Mouse (Mus musculus): ENCODE data around the gene Swsap1. TPM values are rescaled to one million over a fixed set of nuclear protein-coding genes. Genes with fewer than 3 reads are reported as not detected.
A peak's percentile ranks its signal among the peaks of the same experiment; 100 is the strongest.

Gene Swsap1
- 4.6 and 4.8 TPM in 2 replicates for polyA plus RNA-seq (2015; fragmentation: Nextera tagmentation; extraction: Ambion mirVana)

GRCm38 (mm10) chr9:21955570-21956281, at the start of gene Swsap1:
Swsap1 (plus strand) TSS chr9:21955755.
- Histone ChIP-seq H3K27ac (ENCODE audit: low read depth, low read length) (peak within 1 kb of the TSS; percentile 85), H3K9ac (ENCODE audit: low read depth, low read length) (peak within 1 kb of the TSS; percentile 60), H3K9me3 (ENCODE audit: control insufficient read depth) (no peaks in the 10 kb centered on the region), H3K4me3 (ENCODE audit: low read depth, low read length) (peak within 1 kb of the TSS; percentile 67), H3K36me3 (ENCODE audit: control insufficient read depth, insufficient read depth) (no peaks in the 10 kb centered on the region), H3K4me2 (replicated peaks; ENCODE audit: low read depth) (peak within 1 kb of the TSS; percentile 53), H3K4me1 (replicated peaks; ENCODE audit: control insufficient read depth, insufficient read depth, low read length) (no peaks in the 10 kb centered on the region), H3K27me3 (replicated peaks; ENCODE audit: control insufficient read depth, insufficient read depth, low read length) (peaks cover 6% of the 10 kb centered on the region; the same call in 1 of the 2 replicates)
- TF ChIP-seq CTCF (IDR thresholded peaks at IDR 0.05; ENCODE audit: low read depth), result no peak
- peak; percentile 98 for ATAC-seq
- under 1% methylated on average over 54 of the region's 54 CpGs for WGBS

- H3K4me1 ChIP-seq (replicated peaks; ENCODE audit: control insufficient read depth, insufficient read depth, low read length), result no peaks in the 10 kb centered on the region
- no peak overlapping the region for H3K4me3 ChIP-seq (ENCODE audit: low read depth, low read length)
- no peaks in the 10 kb centered on the region for H3K27me3 ChIP-seq (replicated peaks; ENCODE audit: control insufficient read depth, insufficient read depth, low read length)
- no peak overlapping the region for H3K27ac ChIP-seq (ENCODE audit: low read depth, low read length)
- H3K36me3 ChIP-seq (ENCODE audit: control insufficient read depth, insufficient read depth), result peaks cover 16% of the 10 kb centered on the region
- ATAC-seq, result no peak
- H3K4me2 ChIP-seq (replicated peaks; ENCODE audit: low read depth), result no peak overlapping the region
- H3K9me3 ChIP-seq (ENCODE audit: control insufficient read depth), result no peaks in the 10 kb centered on the region
- 73% methylated on average over 11 of the region's 11 CpGs for WGBS
- no peak for TF ChIP-seq CTCF (IDR thresholded peaks at IDR 0.05; ENCODE audit: low read depth)
- H3K9ac ChIP-seq (ENCODE audit: low read depth, low read length), result no peak overlapping the region
Measured at GRCm38 (mm10) chr9:21908216-21908615, 47.3 kb upstream of the Swsap1 start.

GRCm38 (mm10) chr9:21909474-21910223, 45.9 kb upstream of the Swsap1 start:
- peaks cover 18% of the 10 kb centered on the region for H3K36me3 ChIP-seq (ENCODE audit: control insufficient read depth, insufficient read depth)
- H3K4me2 ChIP-seq (replicated peaks; ENCODE audit: low read depth), result no peak overlapping the region
- no peak overlapping the region for H3K27ac ChIP-seq (ENCODE audit: low read depth, low read length)
- TF ChIP-seq CTCF (IDR thresholded peaks at IDR 0.05; ENCODE audit: low read depth), result no peak
- H3K4me3 ChIP-seq (ENCODE audit: low read depth, low read length), result no peak overlapping the region
- H3K9ac ChIP-seq (ENCODE audit: low read depth, low read length), result no peak overlapping the region
- H3K27me3 ChIP-seq (replicated peaks; ENCODE audit: control insufficient read depth, insufficient read depth, low read length), result no peaks in the 10 kb centered on the region
- no peak for ATAC-seq
- no peaks in the 10 kb centered on the region for H3K9me3 ChIP-seq (ENCODE audit: control insufficient read depth)
- WGBS, result 75% methylated on average over 10 of the region's 10 CpGs
- H3K4me1 ChIP-seq (replicated peaks; ENCODE audit: control insufficient read depth, insufficient read depth, low read length), result no peaks in the 10 kb centered on the region

GRCm38 (mm10) chr9:21916851-21917492, 38.6 kb upstream of the Swsap1 start:
- peak; percentile 59 for ATAC-seq
- 33% methylated on average over 3 of the region's 3 CpGs for WGBS
- H3K4me3 ChIP-seq (ENCODE audit: low read depth, low read length), result peak overlapping the region; percentile 65
- H3K9me3 ChIP-seq (ENCODE audit: control insufficient read depth), result no peaks in the 10 kb centered on the region
- H3K9ac ChIP-seq (ENCODE audit: low read depth, low read length), result peak overlapping the region; percentile 53; the same call in 1 of the 2 replicates
- H3K36me3 ChIP-seq (ENCODE audit: control insufficient read depth, insufficient read depth), result peaks cover 16% of the 10 kb centered on the region
- no peak for TF ChIP-seq CTCF (IDR thresholded peaks at IDR 0.05; ENCODE audit: low read depth)
- no peaks in the 10 kb centered on the region for H3K27me3 ChIP-seq (replicated peaks; ENCODE audit: control insufficient read depth, insufficient read depth, low read length)
- peak overlapping the region; percentile 97 for H3K4me2 ChIP-seq (replicated peaks; ENCODE audit: low read depth)
- H3K4me1 ChIP-seq (replicated peaks; ENCODE audit: control insufficient read depth, insufficient read depth, low read length), result no peaks in the 10 kb centered on the region
- H3K27ac ChIP-seq (ENCODE audit: low read depth, low read length), result 0 out of 2 replicates have a peak overlapping the region, but pooled peaks have one; percentile 61

GRCm38 (mm10) chr9:21917493-21918034, 38.0 kb upstream of the Swsap1 start:
- 2% methylated on average over 35 of the region's 35 CpGs for WGBS
- peak; percentile 27 for ATAC-seq
- Histone ChIP-seq H3K27me3 (replicated peaks; ENCODE audit: control insufficient read depth, insufficient read depth, low read length) (no peaks in the 10 kb centered on the region), H3K9me3 (ENCODE audit: control insufficient read depth) (no peaks in the 10 kb centered on the region), H3K4me1 (replicated peaks; ENCODE audit: control insufficient read depth, insufficient read depth, low read length) (no peaks in the 10 kb centered on the region), H3K4me2 (replicated peaks; ENCODE audit: low read depth) (peak overlapping the region; percentile 97), H3K27ac (ENCODE audit: low read depth, low read length) (peak overlapping the region; percentile 61), H3K9ac (ENCODE audit: low read depth, low read length) (peak overlapping the region; percentile 53), H3K4me3 (ENCODE audit: low read depth, low read length) (peak overlapping the region; percentile 65), H3K36me3 (ENCODE audit: control insufficient read depth, insufficient read depth) (peaks cover 11% of the 10 kb centered on the region; the same call in 1 of the 2 replicates)
- no peak for TF ChIP-seq CTCF (IDR thresholded peaks at IDR 0.05; ENCODE audit: low read depth)

All from intestine, postnatal 0 days (tissue).